Mouse (Mus musculus): ENCODE data around the gene Fam120b. TPM values are rescaled to one million over a fixed set of nuclear protein-coding genes. Genes with fewer than 3 reads are reported as not detected.

The Fam120b gene
- polyA plus RNA-seq, 1 experiment from 2014 or later: 40.4 TPM

Other genes starting within 250 kb of the Fam120b start
- gene Dll1, start 19.3 kb upstream of the Fam120b start, polyA plus RNA-seq (2016; fragmentation: Nextera tagmentation; extraction: Ambion mirVana): 83.5 and 84.4 TPM in 2 replicates
- 233 and 244 TPM in 2 replicates for gene Psmb1, start 103.5 kb downstream of the Fam120b start, polyA plus RNA-seq (2016; fragmentation: Nextera tagmentation; extraction: Ambion mirVana)
- gene Tbp, start 103.7 kb downstream of the Fam120b start, polyA plus RNA-seq (2016; fragmentation: Nextera tagmentation; extraction: Ambion mirVana): 64.6 and 66.4 TPM in 2 replicates
- 61.5 and 61.7 TPM in 2 replicates for gene Pdcd2, start 131.1 kb downstream of the Fam120b start, polyA plus RNA-seq (2016; fragmentation: Nextera tagmentation; extraction: Ambion mirVana)
- gene Prdm9, start 168.2 kb downstream of the Fam120b start, polyA plus RNA-seq (2016; fragmentation: Nextera tagmentation; extraction: Ambion mirVana): 3.8 and 4.2 TPM in 2 replicates